Mouse (Mus musculus) pancreas, adult 10 weeks (tissue): ENCODE measurements around the gene Cldn18. TPM values are rescaled to one million over a fixed set of nuclear protein-coding genes. Genes with fewer than 3 reads are reported as not detected.

Experiments
- polyA plus RNA-seq: library from polyadenylated mRNA; stranded (reverse); fragments of 350-450 nt; fragmentation: Illumina TruSeq; extraction: RNeasy Lipid Tissue Mini Kit (QIAGEN cat#74804); gene quantifications from one replicate; pipeline ENCODE4 v1.2.3, GENCODE M21; 2015; ENCODE audit warnings: low read depth, low replicate concordance; ENCODE audit not compliant: insufficient read depth

The Cldn18 gene
- not detected for polyA plus RNA-seq

GRCm38 (mm10) chr9:99717134-99717533 is at the start of gene Cldn18:
TSS of gene Cldn18 (minus strand) at chr9:99717267.

Other genes starting within 250 kb of the Cldn18 start
- gene Armc8, start 148.4 kb downstream of the Cldn18 start, polyA plus RNA-seq = 4.0 TPM
- gene Dbr1, start 141.5 kb downstream of the Cldn18 start, polyA plus RNA-seq = 5.1 TPM
- not detected for gene A4gnt, start 104.8 kb downstream of the Cldn18 start, polyA plus RNA-seq
- gene Dzip1l, start 87.8 kb downstream of the Cldn18 start, polyA plus RNA-seq = 1.4 TPM
- not detected for gene Sox14, start 158.9 kb upstream of the Cldn18 start, polyA plus RNA-seq